Mouse (Mus musculus): ENCODE results near the gene Arrb1.

DNA sequence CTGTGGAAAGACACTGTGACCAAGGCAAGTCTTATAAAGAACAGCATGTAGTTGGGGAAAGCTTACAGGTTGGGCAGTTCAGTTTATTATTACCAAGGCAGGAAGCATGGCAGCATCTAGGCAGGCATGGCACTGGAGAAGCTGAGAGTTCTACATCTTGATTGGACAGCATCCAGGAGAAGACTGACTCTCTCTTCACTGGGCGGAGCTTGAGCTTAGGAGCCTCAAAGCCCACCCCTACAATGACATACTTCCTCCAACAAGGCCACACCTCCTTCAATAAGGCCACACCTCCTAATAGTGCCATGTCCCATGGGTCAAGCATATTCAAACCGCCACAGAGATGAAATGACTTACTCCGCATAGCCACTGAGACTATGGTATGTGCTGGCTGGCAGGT is 16.4 kb downstream of the Arrb1 start:
- no peak for TF ChIP-seq GATA1 (IDR thresholded peaks at IDR 0.05; ENCODE audit: borderline replicate concordance, low read length)
- no peak for TF ChIP-seq FLI1 (IDR thresholded peaks at IDR 0.05; ENCODE audit: low read length)
